Mouse (Mus musculus): ENCODE measurements around the gene Arnt. TPM values are rescaled to one million over a fixed set of nuclear protein-coding genes. Genes with fewer than 3 reads are reported as not detected.

Gene Arnt
- total and polyA plus RNA-seq, 2 experiments from 2014 or later = 8.7 to 12.4 TPM

DNA sequence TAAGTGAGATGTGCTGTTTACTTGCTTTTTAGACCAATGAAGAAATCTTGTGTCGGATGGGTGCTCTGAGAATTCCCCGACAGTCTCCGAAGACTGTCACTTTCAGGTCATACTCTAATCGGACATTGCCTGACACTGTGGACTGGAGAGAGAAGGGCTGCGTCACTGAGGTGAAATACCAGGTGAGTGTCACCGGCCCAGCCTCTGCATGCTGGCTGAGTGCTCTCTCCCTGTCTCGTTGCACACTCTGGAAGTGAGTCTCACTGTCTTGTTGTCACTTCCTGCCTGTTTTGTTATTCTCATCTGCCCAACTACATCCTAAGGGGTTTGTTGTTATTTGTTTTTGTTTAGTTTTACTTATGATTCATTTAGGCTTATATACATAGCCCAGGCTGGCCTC, 108.8 kb downstream of the Arnt start:
- Histone ChIP-seq H3K4me2 (ENCODE audit: low read depth, low read length, poor library complexity, severe bottlenecking) (no peak overlapping the region), H3K4me3 (ENCODE audit: low read depth, low read length) (no peak overlapping the region), H3K9me3 (ENCODE audit: low read length) (no peaks in the 10 kb centered on the region), H3K27ac (ENCODE audit: low read depth, low read length) (no peak overlapping the region), H3K4me1 (ENCODE audit: insufficient read depth, low read length) (no peaks in the 10 kb centered on the region), H3K27me3 (ENCODE audit: insufficient read depth, low read length) (no peaks in the 10 kb centered on the region), H3K36me3 (ENCODE audit: insufficient read depth, low read length) (no peaks in the 10 kb centered on the region), H3K9ac (replicated peaks; ENCODE audit: low read length, poor library complexity, severe bottlenecking) (no peak overlapping the region)
- ATAC-seq (ENCODE audit: low FRiP score) (no peak), DNase-seq (ENCODE audit: low spot score) (no peak)
- WGBS = 76% methylated on average over 7 of the region's 7 CpGs
- TF ChIP-seq CTCF (IDR thresholded peaks at IDR 0.05) = no peak

Other genes with a start within 250 kb of the Arnt start
- 6.5 and 7.6 TPM in 2 replicates for gene Gabpb2, start 216.5 kb upstream of the Arnt start, total RNA-seq (2014; rRNA removed)
- gene Gabpb2, start 216.5 kb upstream of the Arnt start, polyA plus RNA-seq (2015; fragmentation: Nextera tagmentation; extraction: Ambion mirVana) = 1.5 and 1.6 TPM in 2 replicates
- 35.0 and 54.7 TPM in 2 replicates for gene Cdc42se1, start 205.7 kb upstream of the Arnt start, total RNA-seq (2014; rRNA removed)
- gene Cdc42se1, start 205.7 kb upstream of the Arnt start, polyA plus RNA-seq (2015; fragmentation: Nextera tagmentation; extraction: Ambion mirVana) = 40.9 and 41.4 TPM in 2 replicates
- gene Mllt11, start 202.2 kb upstream of the Arnt start, total RNA-seq (2014; rRNA removed) = 301 and 367 TPM in 2 replicates
- gene Mllt11, start 202.2 kb upstream of the Arnt start, polyA plus RNA-seq (2015; fragmentation: Nextera tagmentation; extraction: Ambion mirVana) = 738 and 774 TPM in 2 replicates
- 0.24 and 0.49 TPM in 2 replicates for gene Gm128, start 192.8 kb upstream of the Arnt start, total RNA-seq (2014; rRNA removed)
- 0.19 and 0.27 TPM in 2 replicates for gene Gm128, start 192.8 kb upstream of the Arnt start, polyA plus RNA-seq (2015; fragmentation: Nextera tagmentation; extraction: Ambion mirVana)
- not detected in 2 replicates for gene Bnipl, start 183.2 kb upstream of the Arnt start, total RNA-seq (2014; rRNA removed)
- gene Bnipl, start 183.2 kb upstream of the Arnt start, polyA plus RNA-seq (2015; fragmentation: Nextera tagmentation; extraction: Ambion mirVana) = not detected in 2 replicates
- gene Mindy1, start 153.0 kb upstream of the Arnt start, total RNA-seq (2014; rRNA removed) = 36.5 and 37.1 TPM in 2 replicates
- gene Mindy1, start 153.0 kb upstream of the Arnt start, polyA plus RNA-seq (2015; fragmentation: Nextera tagmentation; extraction: Ambion mirVana) = 34.8 and 36.5 TPM in 2 replicates
- gene Prune1, start 152.3 kb upstream of the Arnt start, total RNA-seq (2014; rRNA removed) = 78.9 and 93.8 TPM in 2 replicates
- 77.3 and 84.0 TPM in 2 replicates for gene Prune1, start 152.3 kb upstream of the Arnt start, polyA plus RNA-seq (2015; fragmentation: Nextera tagmentation; extraction: Ambion mirVana)
- gene Anxa9, start 127.2 kb upstream of the Arnt start, total RNA-seq (2014; rRNA removed) = 0.27 TPM in 1 of 2 replicates, not detected in the other
- gene Anxa9, start 127.2 kb upstream of the Arnt start, polyA plus RNA-seq (2015; fragmentation: Nextera tagmentation; extraction: Ambion mirVana) = 0.32 TPM in 2 replicates
- gene Cers2, start 119.6 kb upstream of the Arnt start, total RNA-seq (2014; rRNA removed) = 58.5 and 62.7 TPM in 2 replicates
- gene Cers2, start 119.6 kb upstream of the Arnt start, polyA plus RNA-seq (2015; fragmentation: Nextera tagmentation; extraction: Ambion mirVana) = 82.5 and 83.9 TPM in 2 replicates
- 44.4 and 46.2 TPM in 2 replicates for gene Setdb1, start 77.2 kb upstream of the Arnt start, total RNA-seq (2014; rRNA removed)
- gene Setdb1, start 77.2 kb upstream of the Arnt start, polyA plus RNA-seq (2015; fragmentation: Nextera tagmentation; extraction: Ambion mirVana) = 27.4 and 28.4 TPM in 2 replicates
- gene 4930558C23Rik, start 31.5 kb upstream of the Arnt start, total RNA-seq (2014; rRNA removed) = not detected in 2 replicates
- gene 4930558C23Rik, start 31.5 kb upstream of the Arnt start, polyA plus RNA-seq (2015; fragmentation: Nextera tagmentation; extraction: Ambion mirVana) = not detected in 2 replicates
- gene Ctsk, start 64.9 kb downstream of the Arnt start, total RNA-seq (2014; rRNA removed) = 3.6 and 6.5 TPM in 2 replicates
- gene Ctsk, start 64.9 kb downstream of the Arnt start, polyA plus RNA-seq (2015; fragmentation: Nextera tagmentation; extraction: Ambion mirVana) = 7.7 and 10.1 TPM in 2 replicates
- 18.8 and 19.2 TPM in 2 replicates for gene Ctss, start 92.4 kb downstream of the Arnt start, total RNA-seq (2014; rRNA removed)
- gene Ctss, start 92.4 kb downstream of the Arnt start, polyA plus RNA-seq (2015; fragmentation: Nextera tagmentation; extraction: Ambion mirVana) = 19.6 and 20.0 TPM in 2 replicates
- not detected in 2 replicates for gene Hormad1, start 125.3 kb downstream of the Arnt start, total RNA-seq (2014; rRNA removed)
- gene Hormad1, start 125.3 kb downstream of the Arnt start, polyA plus RNA-seq (2015; fragmentation: Nextera tagmentation; extraction: Ambion mirVana) = not detected in 2 replicates
- gene Golph3l, start 154.5 kb downstream of the Arnt start, total RNA-seq (2014; rRNA removed) = 19.1 and 22.2 TPM in 2 replicates
- 18.8 and 19.8 TPM in 2 replicates for gene Golph3l, start 154.5 kb downstream of the Arnt start, polyA plus RNA-seq (2015; fragmentation: Nextera tagmentation; extraction: Ambion mirVana)
- 100 and 124 TPM in 2 replicates for gene Ensa, start 190.6 kb downstream of the Arnt start, total RNA-seq (2014; rRNA removed)
- 167 and 169 TPM in 2 replicates for gene Ensa, start 190.6 kb downstream of the Arnt start, polyA plus RNA-seq (2015; fragmentation: Nextera tagmentation; extraction: Ambion mirVana)
- gene Mcl1, start 224.4 kb downstream of the Arnt start, total RNA-seq (2014; rRNA removed) = 105 and 136 TPM in 2 replicates
- gene Mcl1, start 224.4 kb downstream of the Arnt start, polyA plus RNA-seq (2015; fragmentation: Nextera tagmentation; extraction: Ambion mirVana) = 35.8 and 42.8 TPM in 2 replicates

Measured in midbrain, postnatal 0 days (tissue).